Mouse (Mus musculus) heart, postnatal 25 days (tissue): Measurements from ENCODE around the gene Togaram1. TPM values are rescaled to one million over a fixed set of nuclear protein-coding genes. Genes with fewer than 3 reads are reported as not detected.

Source experiments
- DNase-seq: peaks from one replicate; pipeline ENCODE4 v3.0.0; 2022; ENCODE audit warnings: low spot score
- intact Hi-C: fragments of 180-260 bp; cut with DNase I; formaldehyde crosslinking; loops from one replicate; pipeline ENCODE4 v1.15.1; 2025
- total RNA-seq, 2 experiments: library from RNA; stranded (reverse); gene quantifications; 2 replicates each; pipeline ENCODE4 v1.2.3; 2021

Gene Togaram1
- total RNA-seq = 10 to 100 TPM; 11.4 to 16.5 TPM

DNA sequence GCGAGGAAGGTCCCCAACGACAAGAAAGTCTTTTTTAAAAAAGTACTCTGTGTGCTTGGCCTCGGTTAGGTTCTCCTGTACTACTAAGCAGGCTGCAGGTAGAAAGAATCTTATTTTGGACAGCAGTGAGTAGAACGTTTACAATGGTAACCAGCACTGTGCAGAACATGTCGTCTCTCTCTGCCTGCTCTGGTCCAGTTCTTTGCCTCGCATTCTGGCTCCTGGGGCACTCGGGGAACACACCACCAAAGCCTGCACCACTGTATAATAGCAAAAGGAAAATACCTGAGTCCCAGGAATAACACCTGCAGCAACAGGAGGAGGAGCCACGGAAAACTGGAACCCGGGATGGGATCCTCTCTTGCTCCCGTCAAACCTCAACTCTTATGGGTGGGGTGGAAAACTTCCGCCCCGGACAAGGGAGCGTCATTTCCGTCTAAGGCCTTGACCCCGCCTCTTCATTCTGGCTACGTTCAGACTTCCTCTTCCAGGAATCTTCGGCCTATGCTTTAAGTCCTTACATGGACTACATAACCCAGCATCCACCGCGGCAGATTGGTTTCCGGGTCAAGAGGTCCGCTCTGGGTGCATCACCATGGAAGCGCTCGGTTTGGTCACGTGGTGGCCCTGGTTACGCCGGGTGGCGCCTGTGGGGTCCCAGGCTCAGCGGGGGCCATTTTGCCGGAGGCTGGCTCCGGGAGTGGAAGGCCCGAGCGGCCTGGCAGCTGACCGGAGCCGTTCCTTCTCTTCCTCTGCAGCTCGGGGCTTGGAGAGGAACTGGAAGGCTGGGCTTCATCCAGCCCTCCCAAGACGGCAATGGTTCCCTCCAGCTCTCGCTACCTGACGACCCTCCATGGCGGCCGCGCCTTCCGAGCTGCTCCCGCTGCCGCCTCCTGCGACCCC lies at the start of gene Togaram1, which contains the start of gene Klhl28:
Gene Togaram1 (plus strand): TSS at position 681 of the 903 bp plus-strand sequence.
Gene Klhl28 (minus strand): TSS at position 411 of the 903 bp plus-strand sequence.
- peak; percentile 99 for DNase-seq
- intact Hi-C loops = loop anchor here (2.0 to 10.0 kb wide), 4 partner anchors 47 to 209 kb away; partner anchors contain the start of genes Fkbp3, Mis18bp1 and Prpf39

- no peak for DNase-seq
- intact Hi-C loops = no loop called here
Measured at GRCm38 (mm10) chr12:64916735-64917134, 48.9 kb upstream of the Togaram1 start.

- DNase-seq = peak; percentile 91
- intact Hi-C loops = loop anchor here (2.0 kb wide), 1 partner anchor 49 kb away; no protein-coding TSS in a partner anchor
Measured at GRCm38 (mm10) chr12:64917578-64918471, 47.8 kb upstream of the Togaram1 start, which contains the start of gene Gm527. Gm527 (plus strand) TSS chr12:64917906.

DNA sequence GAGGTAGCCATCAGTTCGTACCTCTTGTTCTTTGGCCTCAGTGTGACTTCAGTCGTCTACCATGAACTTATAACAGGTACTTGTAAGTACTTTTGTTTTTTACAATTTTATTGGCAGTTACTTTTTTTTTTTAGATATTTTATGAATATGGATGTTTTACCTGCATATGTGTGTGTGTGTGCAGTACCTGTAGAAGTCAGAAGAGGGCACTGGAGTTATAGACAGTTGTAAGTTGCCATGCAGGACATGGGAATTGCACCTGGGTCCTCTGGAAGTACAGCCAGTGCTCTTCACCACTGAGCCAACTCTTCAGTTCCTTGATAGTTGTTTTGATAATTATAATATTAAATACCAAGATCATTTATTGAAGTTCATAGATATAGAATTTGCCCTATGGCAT lies 28.1 kb upstream of the Togaram1 start:
- intact Hi-C loops = no loop called here
- no peak for DNase-seq

- DNase-seq = no peak
- intact Hi-C loops = loop anchor here (10.0 kb wide), 1 partner anchor 210 kb away; the partner anchor contains the start of gene Mis18bp1
Measured at GRCm38 (mm10) chr12:64964560-64964959, 1.0 kb upstream of the Togaram1 start.

GRCm38 (mm10) chr12:64966101-64966631 lies 562 bp downstream of the Togaram1 start:
- DNase-seq = peak; percentile 19
- intact Hi-C loops = loop anchor here (2.0 to 10.0 kb wide), 4 partner anchors 47 to 209 kb away; partner anchors contain the start of genes Fkbp3, Mis18bp1 and Prpf39

DNA sequence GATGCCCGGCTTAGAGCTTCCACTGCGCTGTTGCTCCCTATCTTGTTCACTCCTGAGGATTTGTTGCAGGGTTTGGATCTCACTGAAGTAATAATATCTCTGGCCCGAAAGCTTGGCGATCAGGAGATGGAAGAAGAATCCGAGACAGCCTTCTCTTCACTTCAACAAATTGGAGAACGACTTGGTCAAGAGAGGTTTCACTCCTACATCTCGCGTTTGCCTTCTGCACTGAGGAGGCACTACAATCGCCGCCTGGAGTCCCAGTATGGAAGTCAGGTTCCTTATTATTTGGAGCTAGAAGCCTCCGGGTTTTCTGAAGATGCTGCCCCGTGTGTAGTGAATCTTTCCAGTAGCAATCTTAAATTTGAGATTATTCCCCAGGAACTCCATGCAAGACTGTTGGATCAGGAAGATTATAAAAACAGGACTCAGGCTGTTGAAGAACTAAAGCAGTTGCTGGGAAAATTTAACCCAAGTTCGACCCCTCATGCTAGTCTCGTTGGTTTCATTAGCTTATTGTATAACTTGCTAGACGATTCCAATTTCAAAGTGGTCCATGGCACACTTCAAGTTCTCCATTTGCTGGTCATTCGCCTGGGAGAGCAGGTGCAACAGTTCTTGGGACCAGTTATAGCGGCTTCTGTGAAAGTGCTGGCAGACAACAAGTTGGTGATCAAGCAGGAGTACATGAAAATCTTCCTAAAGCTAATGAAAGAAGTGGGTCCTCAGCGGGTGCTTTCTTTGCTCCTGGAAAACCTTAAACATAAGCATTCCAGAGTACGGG lies 1.2 kb downstream of the Togaram1 start:
- DNase-seq = no peak
- intact Hi-C loops = loop anchor here (2.0 to 10.0 kb wide), 4 partner anchors 48 to 208 kb away; partner anchors contain the start of genes Fkbp3, Mis18bp1 and Prpf39

DNA sequence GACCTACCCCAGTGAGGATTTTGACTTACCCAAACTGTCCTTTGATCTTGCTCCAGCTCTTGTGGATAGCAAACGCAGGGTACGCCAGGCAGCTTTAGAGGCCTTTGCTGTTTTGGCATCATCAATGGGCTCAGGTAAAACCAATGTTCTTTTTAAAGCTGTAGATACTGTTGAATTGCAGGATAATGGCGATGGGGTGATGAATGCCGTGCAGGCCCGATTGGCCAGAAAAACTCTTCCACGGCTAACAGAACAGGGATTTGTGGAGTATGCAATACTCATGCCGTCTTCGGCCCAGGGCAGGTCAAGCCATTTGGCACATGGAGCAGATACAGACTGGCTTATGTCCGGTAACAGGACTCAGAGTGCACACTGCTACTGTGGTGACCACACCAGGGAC lies 1.9 kb downstream of the Togaram1 start:
- intact Hi-C loops = loop anchor here (2.0 to 10.0 kb wide), 4 partner anchors 49 to 207 kb away; partner anchors contain the start of genes Fkbp3, Mis18bp1 and Prpf39
- DNase-seq = no peak

GRCm38 (mm10) chr12:64968067-64968466 lies 2.5 kb downstream of the Togaram1 start:
- no peak for DNase-seq
- intact Hi-C loops = loop anchor here (5.0 to 10.0 kb wide), 3 partner anchors 69 to 207 kb away; partner anchors contain the start of genes Fkbp3, Mis18bp1 and Prpf39

DNA sequence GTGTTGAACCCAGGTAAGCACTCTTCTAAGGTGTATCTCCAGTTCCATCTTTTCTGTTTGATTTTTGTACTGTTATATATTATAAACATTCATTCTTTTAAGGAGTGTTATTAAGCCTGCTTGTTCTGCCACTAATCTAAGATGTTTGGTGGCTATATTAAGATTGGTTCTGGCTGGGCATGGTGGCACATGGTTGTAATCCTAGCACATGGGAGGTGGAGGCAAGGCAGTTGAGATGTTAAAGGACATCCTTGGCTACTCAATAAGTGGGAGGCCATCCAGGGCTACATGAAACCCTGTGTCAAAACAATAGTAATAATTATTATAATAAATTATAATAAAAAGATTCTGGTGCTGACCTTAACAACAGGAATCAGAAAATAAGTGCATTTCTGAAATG lies 5.8 kb downstream of the Togaram1 start:
- intact Hi-C loops = no loop called here
- DNase-seq = no peak

GRCm38 (mm10) chr12:64972063-64972462 lies 6.5 kb downstream of the Togaram1 start:
- intact Hi-C loops = no loop called here

GRCm38 (mm10) chr12:64975558-64975957 lies 10.0 kb downstream of the Togaram1 start:
- intact Hi-C loops = loop anchor here (5.0 kb wide), 1 partner anchor 87 kb away; no protein-coding TSS in a partner anchor
- no peak for DNase-seq

More at GRCm38 (mm10) chr12:64972063-64972462, 6.5 kb downstream of the Togaram1 start:
- DNase-seq = no peak

GRCm38 (mm10) chr12:64976191-64976590 lies 10.6 kb downstream of the Togaram1 start:
- intact Hi-C loops = loop anchor here (5.0 kb wide), 1 partner anchor 86 kb away; no protein-coding TSS in a partner anchor
- DNase-seq = no peak

- intact Hi-C loops = loop anchor here (5.0 kb wide), 1 partner anchor 85 kb away; no protein-coding TSS in a partner anchor
- no peak for DNase-seq
Measured at GRCm38 (mm10) chr12:64977518-64977917, 11.9 kb downstream of the Togaram1 start.

DNA sequence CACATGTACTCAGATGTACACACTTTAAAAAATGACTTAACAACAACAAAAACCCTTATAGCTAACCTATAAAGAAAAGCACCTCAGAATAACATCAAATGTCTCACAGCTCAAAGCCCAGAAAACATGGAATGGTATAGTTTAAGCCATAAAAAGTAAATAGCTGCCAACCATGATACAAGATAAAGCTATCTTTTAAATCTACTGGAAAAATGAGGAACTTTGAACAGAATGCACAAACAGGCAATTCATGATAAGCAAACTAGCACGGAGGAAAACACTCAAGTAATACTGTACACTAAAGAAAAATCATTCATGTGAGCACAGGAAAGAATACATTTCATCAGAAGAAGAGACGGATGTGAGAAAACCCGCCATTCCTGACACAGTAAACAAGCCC lies 42.1 kb downstream of the Togaram1 start:
- DNase-seq = no peak

GRCm38 (mm10) chr12:65022842-65023241 lies 57.2 kb downstream of the Togaram1 start:
- intact Hi-C loops = no loop called here
- DNase-seq = no peak

More for the DNA sequence above, 42.1 kb downstream of the Togaram1 start:
- intact Hi-C loops = no loop called here

DNA sequence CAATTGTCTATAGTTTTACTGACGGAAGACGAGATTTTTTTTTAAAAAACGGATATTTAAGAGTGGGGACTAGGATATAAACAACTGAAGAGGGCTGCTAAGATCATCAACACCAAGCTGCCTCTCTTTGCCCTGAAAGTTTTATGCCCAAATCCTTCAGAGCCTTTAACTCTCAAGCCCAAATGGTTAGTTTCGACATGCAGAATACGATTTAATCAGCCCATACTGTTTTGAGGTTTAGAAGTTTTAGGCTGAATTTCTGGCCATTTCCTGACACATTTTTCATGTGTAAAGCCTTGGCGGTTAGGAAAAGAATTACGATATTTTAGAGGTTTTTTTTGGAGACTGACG lies 70.2 kb downstream of the Togaram1 start:
- DNase-seq = no peak
- intact Hi-C loops = loop anchor here (5.0 kb wide), 2 partner anchors 36 to 69 kb away; partner anchors contain the start of genes Fkbp3, Klhl28 and Togaram1

DNA sequence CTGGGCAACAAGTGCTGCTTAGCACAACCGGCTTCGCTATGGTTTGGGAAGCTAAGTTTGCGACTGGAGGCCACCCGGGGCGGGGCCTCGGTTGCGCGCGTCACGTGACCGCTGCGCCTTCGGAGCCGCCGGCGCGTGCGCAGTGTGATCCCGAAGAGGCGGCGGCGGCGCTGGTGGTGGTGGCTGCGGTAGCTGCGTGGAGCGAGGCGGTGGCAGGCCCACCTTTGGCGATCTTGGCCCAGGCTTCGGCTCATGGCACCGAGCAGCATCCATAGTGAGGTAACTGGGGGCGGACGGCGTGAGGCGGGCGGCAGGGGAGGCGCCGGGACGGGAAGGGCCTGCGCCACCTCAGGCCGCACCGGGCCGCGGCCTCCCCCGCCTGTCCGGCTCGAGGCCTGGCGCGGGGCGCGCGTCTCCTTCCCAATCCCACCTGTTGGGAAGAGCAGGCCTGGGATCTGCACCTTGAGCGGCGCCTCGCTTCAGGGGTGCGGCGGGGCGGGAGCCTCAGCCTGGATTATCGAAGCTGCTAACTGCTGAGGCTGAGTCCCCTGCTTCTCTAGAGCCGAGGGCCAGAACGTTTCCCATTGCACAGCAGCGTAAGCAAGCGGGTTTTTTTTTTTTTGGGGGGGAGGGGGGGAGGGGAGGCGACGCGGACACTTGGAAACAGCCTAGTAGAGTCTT lies 70.7 kb downstream of the Togaram1 start, which contains the start of gene Prpf39:
Gene Prpf39 (plus strand): TSS at position 144 of the 681 bp plus-strand sequence.
- DNase-seq = peak; percentile 84
- intact Hi-C loops = loop anchor here (5.0 kb wide), 2 partner anchors 36 to 69 kb away; partner anchors contain the start of genes Fkbp3, Klhl28 and Togaram1
